Mouse (Mus musculus): Measurements from ENCODE around the gene Stk17b.

DNA sequence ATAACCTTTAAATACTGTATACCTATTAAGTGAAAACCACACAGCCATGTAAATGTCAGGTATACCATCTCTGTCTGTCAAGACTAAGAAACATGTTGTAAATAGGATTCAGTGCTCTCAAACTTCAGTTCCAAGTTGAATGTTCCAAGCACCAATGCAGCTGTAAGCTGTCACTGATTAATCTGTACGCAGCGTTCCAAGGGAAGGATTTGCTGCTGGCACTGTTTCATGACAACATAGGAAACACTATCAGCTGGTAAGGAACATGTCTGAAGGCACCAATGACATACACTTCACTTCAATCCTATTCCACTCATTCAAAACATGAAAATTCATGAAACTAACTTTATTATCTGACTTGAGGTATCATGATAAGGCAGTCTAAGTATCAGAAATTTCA lies 18.9 kb downstream of the Stk17b start:
- TF ChIP-seq CTCF (IDR thresholded peaks at IDR 0.05; ENCODE audit: low read depth) (no peak), EP300 (IDR thresholded peaks at IDR 0.05; ENCODE audit: low read depth) (no peak)
